Mouse (Mus musculus) gastrocnemius, postnatal 25 days (tissue): ENCODE measurements around the gene Cd300e. TPM values are rescaled to one million over a fixed set of nuclear protein-coding genes. Genes with fewer than 3 reads are reported as not detected.
A peak's percentile ranks its signal among the peaks of the same experiment; 100 is the strongest.
"Not testable (repeated sequence)": the region's sequence is repeated elsewhere in the genome, so short reads cannot be mapped to it uniquely, and the experiment has no call there.

ENCODE experiments used
- DNase-seq: peaks from one replicate; pipeline ENCODE4 v3.0.0; 2022
- total RNA-seq, 2 experiments: library from RNA; stranded (reverse); gene quantifications; 1 replicate in 1 of 2; 2 replicates in 1 of 2; pipeline ENCODE4 v1.2.3; 2021

Cd300e gene
- total RNA-seq, 2 experiments from 2014 or later: not detected

DNA sequence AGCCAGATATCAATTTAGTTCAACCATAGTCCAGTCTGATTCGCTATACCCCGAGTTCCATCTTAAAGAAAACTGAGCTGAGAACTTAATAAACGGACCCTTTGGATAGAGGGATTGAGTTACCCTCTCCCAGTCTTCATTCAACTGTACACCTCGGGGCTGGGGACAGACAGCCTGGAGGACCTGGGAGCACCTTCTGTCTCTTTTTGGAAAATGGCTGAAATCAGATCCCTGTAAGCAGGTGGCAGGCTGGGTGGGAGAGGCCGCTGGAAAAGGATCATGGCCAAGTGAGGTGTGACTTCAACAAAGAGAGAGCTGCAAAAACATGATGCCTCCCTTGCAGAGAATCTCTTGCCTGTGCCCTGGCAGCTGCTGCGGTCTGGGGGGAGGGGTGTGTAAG, 20.2 kb upstream of the Cd300e start:
- no peak for DNase-seq

DNA sequence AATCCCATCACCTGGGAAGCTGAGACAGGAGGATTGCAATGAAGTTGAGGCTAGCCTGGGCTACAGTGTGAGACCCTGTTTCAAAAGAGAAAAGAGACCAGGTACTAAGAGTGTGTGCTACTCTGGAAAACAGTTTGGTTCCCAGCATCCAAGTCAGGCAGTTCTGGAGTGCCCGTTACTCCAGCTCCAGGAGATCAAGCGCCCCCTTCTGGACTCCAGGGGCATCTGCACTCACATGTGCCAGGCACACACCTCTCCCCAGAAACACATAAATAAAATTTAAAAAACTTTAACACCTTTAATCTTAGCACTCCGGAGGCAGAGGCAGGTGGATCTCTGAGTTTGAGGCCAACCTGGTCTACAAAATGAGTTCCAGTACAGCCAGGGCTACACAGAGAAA, 19.4 kb upstream of the Cd300e start:
- no peak for DNase-seq

DNA sequence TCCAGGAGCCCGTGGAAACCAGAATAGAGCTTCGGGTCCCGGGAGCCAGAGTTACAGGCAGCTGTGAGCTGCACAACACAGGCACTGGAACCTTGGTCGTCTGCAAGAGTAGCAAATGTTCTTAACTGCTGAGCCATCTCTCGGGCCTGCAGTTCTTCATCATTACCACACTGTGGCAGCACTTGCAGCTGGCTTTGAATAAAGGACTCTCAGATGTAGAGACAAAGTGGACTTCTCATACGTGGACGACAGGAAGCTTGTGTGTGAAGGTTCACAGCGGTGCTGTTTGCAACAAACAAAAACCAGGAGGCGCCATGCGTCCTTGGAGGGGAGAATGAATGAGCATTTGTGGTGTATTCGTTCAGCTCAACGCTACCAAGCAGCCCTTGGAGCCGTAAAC, 18.9 kb upstream of the Cd300e start:
- DNase-seq: no peak

DNA sequence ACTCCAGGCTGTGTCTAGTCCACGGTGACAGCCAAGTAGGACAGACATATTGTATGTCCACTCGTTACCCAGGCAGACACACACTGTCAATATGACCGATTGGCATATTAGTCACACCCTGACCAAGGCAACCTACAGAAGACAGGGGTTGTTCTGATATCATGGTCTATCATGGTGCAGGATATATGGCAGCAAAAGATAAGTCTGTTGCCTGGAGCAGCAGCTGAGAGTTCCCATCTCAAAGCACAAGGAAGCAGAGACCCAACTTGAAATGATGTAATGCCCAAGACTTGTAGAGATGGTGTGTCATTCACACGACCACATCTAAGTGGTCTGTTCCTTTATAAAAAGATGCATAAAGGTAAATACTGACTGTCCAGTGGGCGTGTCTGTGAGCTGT, 16.7 kb upstream of the Cd300e start:
- DNase-seq: no peak

DNA sequence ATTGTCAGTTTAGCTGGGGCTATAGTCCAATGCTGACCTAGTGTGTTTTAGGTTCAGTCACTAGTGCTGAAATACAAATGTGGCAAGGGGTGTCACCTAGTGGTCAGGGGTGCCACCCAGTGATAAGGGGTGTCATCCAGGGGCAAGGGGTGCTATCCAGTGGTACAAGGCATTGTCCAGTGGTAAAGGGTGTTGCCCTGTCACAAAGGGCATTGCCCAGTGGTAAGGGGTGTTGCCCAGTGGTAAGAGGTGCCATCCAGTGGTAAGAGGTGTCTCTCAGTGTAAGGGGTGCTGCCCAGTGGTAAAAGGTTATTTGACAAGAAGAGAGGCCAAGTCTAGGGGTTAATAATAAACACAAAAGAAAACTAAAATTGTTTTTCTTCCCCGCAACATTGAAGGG, 15.5 kb upstream of the Cd300e start:
- DNase-seq: no peak

DNA sequence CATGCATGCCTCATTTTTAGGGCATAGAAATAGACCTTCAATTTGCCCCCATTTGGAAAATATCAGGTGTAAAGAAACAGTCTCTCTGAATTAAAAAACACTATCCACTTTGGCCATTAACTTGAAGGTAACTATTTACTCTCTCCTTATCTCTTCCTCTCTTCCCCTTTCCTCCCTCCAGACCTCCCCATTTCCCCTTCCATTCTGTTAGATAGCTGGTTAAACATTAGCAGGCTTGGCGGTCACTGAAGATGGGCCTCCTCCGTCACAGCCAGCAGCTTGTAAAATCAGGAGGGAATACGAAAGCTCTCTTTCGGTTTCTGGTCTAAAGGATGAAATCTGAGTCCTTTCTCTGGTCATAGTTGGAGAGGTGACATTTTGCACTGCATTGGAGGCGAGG, 13.9 kb upstream of the Cd300e start:
- no peak for DNase-seq

DNA sequence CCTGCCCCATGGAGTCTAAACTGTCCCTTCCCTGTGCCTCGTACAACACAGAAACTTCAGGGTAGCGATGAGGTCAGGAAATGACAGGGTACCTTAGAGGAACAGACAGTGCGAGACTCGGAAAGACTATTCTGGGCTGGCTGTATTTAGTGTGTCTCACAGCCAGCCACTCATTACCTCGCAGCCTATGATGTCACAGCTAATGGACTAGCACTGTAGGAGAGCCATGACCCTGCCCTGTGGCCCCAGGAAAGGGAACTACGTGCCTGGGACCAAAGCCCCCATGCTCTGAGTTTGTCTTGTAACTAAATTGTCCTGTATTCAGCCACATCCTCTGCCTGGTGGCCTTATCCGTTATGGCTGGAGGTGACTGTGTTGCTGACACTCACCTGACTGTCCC, 13.4 kb upstream of the Cd300e start:
- no peak for DNase-seq

DNA sequence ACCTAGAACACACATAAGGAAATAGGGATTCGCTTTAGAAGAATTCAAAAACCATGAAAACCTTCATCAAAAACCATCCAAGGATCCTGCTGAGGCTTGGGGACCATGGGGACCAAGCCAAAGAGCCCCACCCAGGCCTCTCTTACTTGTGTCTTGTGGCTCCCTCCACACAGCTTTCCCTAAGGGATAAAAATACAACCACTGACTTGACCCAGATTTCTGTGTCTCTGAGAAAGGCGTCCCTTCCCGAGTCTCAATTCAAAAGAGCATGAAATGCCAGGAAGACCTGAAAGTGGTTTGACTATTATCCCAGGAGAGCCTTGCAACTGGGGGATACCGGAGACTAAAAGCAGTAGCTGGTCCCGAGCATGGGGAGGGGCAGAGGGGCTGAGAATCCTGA, 11.0 kb upstream of the Cd300e start:
- DNase-seq: no peak

DNA sequence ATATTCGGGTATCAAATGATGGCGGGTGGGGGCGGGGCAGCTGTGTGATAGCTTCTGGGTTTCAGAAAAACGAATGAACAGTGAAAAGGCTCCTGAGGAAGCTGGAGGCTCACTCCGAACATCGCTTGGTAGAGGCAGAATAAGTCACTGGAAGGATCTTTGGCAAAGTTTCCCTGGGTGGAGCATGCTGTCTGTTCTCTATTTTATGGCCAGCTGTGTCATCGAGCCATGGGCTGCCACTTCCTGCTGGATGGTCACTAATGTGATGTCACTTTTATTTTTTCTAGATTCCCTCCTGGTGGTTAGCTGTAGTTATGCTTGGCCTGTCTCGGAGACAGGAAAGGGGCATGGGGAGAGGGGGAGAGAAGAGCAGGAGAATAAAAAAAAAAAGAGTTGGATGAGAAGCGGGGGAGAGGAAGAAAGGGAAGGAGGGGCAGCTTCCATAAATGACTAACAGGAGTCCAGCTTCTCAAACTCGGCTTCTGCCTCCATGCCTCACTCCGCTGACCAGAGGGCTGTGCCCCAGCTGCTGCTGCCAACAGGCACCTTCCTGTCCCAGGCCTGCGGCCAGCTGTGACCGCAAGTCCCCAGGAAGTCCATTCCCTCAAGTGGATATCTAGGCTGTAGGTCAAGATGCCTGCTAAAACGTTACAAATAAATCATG, 9.8 kb upstream of the Cd300e start:
- DNase-seq: peak; percentile 59

DNA sequence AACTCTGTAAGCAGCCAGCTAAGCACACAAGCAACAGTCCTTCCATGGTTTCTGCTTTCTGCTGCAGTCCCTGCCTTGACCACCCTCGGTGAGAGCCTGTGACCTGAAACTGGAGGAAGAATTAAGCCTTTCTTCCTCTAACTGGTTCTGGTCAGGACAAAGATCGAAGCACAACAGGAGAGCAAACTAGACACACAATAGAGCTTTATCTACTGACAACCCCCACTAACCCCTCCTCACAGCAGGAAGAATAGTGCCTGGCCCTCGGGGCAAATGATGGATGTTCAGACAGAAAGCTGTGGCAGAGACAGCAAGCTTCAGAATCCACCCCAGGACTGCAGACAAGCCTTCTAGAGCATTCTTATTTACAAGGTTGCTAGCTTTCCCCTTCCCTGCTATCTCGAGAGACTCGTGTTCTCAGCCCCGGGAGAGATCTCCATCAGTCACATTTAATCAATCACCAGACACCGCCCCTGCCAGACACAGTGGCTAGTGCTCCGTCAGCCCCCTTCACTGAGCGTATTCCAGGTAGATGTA, 9.1 kb upstream of the Cd300e start:
- DNase-seq: no peak

DNA sequence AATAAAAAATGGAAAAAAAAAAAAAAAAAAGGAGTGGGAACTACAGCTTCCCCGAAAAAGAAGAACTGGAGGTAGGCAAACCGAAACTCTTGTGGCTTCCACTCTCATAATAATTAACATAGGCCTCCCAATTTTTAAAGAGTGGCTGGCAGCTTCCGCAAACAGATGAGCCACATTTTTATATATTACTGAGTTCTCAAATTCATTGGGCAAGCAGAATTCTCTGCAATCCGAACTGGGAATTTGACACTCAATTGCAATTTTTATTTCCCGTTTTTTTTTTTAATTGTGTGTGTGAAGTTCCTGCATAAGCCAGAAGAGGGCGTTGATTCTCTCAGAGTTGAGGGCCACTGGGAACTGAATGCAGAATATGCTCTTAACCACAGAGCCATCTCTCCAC, 4.8 kb upstream of the Cd300e start:
- no peak for DNase-seq

DNA sequence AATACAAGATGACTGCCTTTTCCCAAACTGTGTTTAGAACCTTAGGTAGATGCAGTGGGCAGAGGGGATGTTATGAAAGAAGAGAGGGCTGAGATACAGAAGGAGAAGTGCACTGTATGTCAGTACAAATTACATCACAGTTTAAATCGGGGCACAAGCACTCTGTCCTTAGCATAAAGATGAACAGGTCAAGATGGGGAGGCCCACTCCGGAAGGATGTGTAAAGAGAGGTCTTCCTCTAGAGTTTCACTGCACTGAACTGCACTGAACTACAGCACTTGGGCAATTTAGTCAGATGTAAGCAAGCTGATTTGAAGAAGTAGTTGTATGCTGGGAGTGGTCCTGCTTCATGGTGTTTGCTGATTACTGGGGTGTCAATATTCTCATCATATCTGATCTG, 2.2 kb downstream of the Cd300e start:
- no peak for DNase-seq

DNA sequence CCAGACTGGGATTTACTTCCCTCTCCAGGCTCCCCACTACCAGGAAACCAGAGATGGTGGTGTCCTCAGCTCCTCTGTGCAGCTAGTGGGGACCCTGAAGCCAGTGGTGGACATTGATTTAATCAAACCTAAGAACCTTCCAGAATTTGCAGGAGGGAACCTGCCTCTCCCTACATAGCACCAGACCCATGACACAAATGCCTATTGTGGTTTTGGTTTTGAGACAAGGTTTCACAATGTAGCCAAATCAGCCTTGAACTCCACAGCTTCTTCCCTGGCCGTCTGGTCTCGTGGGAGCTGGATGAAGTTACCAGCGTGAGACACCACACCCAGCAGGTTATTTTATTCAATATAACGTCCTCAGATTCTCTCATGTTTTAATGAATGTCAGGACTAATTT, 3.3 kb downstream of the Cd300e start:
- DNase-seq: no peak

DNA sequence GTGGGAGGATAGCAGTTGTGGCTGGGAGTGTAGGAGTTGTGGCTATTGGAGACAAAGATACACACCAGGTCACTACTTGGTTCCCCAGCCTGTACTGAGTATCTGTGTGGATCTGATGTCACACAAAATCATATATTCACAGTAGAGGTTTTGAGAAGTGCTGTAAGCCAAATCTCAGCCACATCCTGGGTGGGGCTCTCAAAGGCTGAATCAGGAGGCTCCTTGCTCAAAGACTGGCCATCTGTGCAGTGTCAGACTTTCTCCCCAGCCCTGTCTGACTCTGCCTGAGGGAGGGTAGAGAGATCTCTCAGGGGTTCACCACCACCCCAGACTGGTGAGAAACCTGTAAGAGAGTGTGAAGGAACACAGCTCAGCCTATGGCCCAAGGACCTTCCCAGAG, 7.4 kb downstream of the Cd300e start:
- DNase-seq: no peak

DNA sequence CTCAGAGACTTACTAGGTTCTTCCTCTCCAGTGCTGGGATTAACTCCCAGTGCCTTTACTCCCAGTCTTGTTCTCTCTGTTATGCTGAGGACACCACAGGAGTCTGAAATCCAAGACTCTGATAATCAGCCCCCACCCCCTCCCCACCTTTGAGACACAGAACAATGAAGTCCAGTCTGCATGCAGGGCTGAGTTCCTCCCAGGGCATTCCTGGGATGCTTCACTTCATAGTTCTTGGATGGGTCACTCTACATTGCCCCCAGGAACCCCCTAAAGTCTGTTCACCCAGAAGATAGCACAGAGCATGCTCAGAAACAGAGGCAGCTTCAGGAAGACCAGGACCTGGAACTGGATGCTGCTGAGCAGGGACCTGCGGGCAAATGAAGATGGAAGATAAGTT, 9.0 kb downstream of the Cd300e start:
- no peak for DNase-seq

DNA sequence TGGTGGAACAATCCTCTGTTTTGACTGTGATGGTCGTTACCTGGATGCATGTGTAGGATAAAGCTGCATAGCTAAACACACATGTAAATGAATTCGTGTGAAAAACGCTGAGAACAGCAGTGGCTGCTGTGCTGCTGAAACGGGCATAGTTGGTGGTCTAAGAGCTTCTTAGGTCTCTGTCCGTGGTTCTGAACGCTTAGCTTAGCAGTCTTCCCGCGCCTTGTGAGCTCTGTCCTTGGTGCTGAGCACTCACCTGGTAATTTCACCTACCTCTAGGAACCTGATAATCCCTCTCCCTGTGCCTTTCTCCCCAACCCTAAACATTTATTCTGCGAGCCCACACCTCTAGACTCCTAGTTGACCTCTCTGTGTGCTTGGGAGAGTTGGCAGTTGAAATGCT, 9.8 kb downstream of the Cd300e start:
- no peak for DNase-seq

DNA sequence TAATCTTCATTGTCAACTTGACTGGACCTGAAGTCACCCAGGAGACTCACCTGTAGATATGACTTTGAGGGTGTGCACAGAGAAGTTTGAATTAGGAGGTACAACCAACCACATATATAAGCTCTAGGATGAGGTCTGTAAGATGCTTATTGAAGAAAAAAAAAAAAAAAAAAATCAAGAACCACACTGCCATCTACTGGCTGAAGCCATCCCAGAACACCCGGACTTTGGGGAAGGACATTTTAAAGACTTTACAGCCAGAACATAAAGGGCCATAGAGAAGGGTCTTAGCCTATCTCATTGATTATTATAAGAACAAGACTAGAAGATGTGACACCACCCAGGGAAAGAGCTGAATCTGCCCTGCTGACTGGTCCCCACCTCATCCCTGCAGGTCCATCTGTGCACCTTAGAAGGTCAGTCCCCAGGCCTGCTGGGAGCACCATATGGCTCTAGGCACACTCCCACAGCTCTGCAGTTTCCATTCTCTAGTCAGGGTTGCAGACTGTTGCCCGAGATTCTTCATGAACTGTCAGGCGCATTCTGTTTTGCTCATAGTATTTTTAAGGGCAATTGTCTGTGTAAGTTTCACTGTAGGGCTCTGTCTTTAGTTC, 12.6 kb downstream of the Cd300e start:
- DNase-seq: no peak

DNA sequence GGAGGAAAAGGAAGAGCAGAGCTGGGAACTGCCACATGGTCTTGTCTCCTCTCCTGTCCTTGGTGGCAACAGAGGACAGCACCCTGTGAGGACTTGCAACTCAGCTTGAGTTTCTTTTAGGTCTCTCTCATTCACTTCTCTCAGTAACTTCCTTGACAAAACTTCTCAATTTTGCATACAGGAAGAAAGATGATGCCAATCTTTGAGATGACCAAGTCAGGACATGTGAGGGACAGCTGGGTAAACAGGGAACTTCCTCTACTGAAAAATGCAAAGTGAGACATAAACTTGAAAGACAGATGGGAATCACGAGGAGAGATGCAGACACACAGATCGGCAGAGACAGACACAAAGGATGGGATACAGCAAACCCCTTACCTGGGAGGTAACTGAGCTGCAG, 13.7 kb downstream of the Cd300e start, which contains the start of gene Cd300ld3:
Cd300ld3 (minus strand) TSS at position 151 of the 400 bp plus-strand sequence.
- DNase-seq: no peak

DNA sequence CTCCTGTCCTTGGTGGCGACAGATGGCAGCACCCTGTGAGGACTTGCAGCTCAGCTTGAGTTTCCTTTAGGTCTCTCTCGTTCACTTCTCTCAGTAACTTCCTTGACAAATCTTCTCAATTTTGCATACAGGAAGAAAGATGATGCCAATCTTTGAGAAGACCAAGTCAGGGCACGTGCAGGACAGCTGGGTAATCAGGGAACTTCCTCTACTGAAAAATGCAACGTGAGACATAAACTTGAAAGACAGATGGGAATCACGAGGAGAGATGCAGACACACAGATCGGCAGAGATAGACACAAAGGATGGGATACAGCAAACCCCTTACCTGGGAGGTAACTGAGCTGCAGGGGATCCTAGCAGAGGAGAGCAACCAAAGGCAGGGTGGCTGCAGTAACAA, 24.3 kb downstream of the Cd300e start, which contains the start of gene Cd300ld5:
Cd300ld5 (minus strand) TSS at position 101 of the 400 bp plus-strand sequence.
- DNase-seq: not testable (repeated sequence)

DNA sequence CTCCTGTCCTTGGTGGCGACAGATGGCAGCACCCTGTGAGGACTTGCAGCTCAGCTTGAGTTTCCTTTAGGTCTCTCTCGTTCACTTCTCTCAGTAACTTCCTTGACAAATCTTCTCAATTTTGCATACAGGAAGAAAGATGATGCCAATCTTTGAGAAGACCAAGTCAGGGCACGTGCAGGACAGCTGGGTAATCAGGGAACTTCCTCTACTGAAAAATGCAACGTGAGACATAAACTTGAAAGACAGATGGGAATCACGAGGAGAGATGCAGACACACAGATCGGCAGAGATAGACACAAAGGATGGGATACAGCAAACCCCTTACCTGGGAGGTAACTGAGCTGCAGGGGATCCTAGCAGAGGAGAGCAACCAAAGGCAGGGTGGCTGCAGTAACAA, 35.1 kb downstream of the Cd300e start, which contains the start of gene Cd300ld4:
Cd300ld4 (minus strand) TSS at position 101 of the 400 bp plus-strand sequence.
- DNase-seq: not testable (repeated sequence)

DNA sequence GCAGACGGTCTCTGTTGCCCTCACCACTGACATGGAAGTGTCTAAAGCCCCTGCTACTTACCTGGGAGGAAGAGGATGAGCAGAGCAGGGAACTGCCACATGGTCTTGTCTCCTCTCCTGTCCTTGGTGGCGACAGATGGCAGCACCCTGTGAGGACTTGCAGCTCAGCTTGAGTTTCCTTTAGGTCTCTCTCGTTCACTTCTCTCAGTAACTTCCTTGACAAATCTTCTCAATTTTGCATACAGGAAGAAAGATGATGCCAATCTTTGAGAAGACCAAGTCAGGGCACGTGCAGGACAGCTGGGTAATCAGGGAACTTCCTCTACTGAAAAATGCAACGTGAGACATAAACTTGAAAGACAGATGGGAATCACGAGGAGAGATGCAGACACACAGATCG, 45.9 kb downstream of the Cd300e start, which contains the start of gene Cd300ld2:
Cd300ld2 (minus strand) TSS at position 101 of the 400 bp plus-strand sequence.
- not testable (repeated sequence) for DNase-seq

DNA sequence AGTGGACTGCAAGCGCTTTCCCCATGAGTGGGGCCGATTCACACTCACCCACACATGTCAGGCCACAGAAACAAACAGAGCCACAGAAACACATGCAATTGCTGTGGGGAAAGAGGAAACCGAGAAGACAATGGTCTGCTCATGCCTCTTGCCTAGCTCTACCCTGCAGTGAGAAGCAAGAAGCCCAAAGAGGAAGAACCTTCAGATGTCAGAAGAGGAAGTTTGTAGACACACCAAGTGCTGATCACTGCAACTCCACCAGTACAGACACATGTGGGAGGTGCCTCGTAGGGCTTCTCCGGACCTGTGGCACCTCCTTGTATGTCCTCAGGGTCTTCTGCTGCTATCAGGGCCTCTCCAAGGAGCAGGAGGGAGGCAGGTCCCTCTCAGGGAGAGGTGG, 57.9 kb downstream of the Cd300e start:
- DNase-seq: no peak
